Mouse (Mus musculus) limb, embryonic 13.5 days (tissue): ENCODE data around the gene Ano3. TPM values are rescaled to one million over a fixed set of nuclear protein-coding genes. Genes with fewer than 3 reads are reported as not detected.
A peak's percentile ranks its signal among the peaks of the same experiment; 100 is the strongest.
"Not testable (repeated sequence)": the region's sequence is repeated elsewhere in the genome, so short reads cannot be mapped to it uniquely, and the experiment has no call there.

Source experiments
- ATAC-seq: fragments of 200-750 bp; cut with Nextera tagmentation; 2 replicates; pipeline ENCODE4 v1.8.0; 2017; ENCODE audit warnings: low read depth, moderate number of reproducible peaks, moderate TSS enrichment; ENCODE audit not compliant: low FRiP score
- H3K27ac ChIP-seq: fragments of 300-500 bp; sonication (generic); 2 replicates; pipeline ENCODE4 v1.5.1; 2015; ENCODE audit warnings: inconsistent platforms, mild to moderate bottlenecking, moderate library complexity
- H3K27me3 ChIP-seq: fragments of 300-500 bp; sonication (generic); 2 replicates; pipeline ENCODE4 v1.6.1; 2015; ENCODE audit warnings: mild to moderate bottlenecking, inconsistent platforms
- H3K36me3 ChIP-seq: fragments of 300-500 bp; sonication (generic); 2 replicates; pipeline ENCODE4 v1.6.1; 2015; ENCODE audit warnings: inconsistent platforms, mild to moderate bottlenecking, moderate library complexity
- H3K4me1 ChIP-seq: fragments of 300-500 bp; sonication (generic); 2 replicates; pipeline ENCODE4 v1.6.1; 2015; ENCODE audit warnings: inconsistent platforms
- H3K4me2 ChIP-seq: fragments of 300-500 bp; sonication (generic); replicated peaks from 2 replicates; pipeline ENCODE4 v1.6.1; 2015; ENCODE audit warnings: inconsistent platforms, mild to moderate bottlenecking, moderate library complexity
- H3K4me3 ChIP-seq: fragments of 300-500 bp; sonication (generic); 2 replicates; pipeline ENCODE4 v1.5.1; 2015; ENCODE audit warnings: moderate library complexity, mild to moderate bottlenecking, inconsistent platforms
- H3K9ac ChIP-seq: fragments of 300-500 bp; sonication (generic); 2 replicates; pipeline ENCODE4 v1.6.1; 2015; ENCODE audit warnings: mild to moderate bottlenecking, inconsistent platforms
- H3K9me3 ChIP-seq: fragments of 300-500 bp; sonication (generic); 2 replicates; pipeline ENCODE4 v1.6.1; 2016; ENCODE audit warnings: inconsistent platforms
- WGBS: fragments of 180-500 bp; shearing (Covaris S2); methylation state at CpG from one replicate; pipeline ENCODE4 v1.1.7; 2015; 5-methylcytosine and 5-hydroxymethylcytosine counted together
- polyA plus RNA-seq: library from polyadenylated mRNA; unstranded; fragments of >200 nt; fragmentation: Nextera tagmentation; extraction: Ambion mirVana; gene quantifications from 2 replicates; pipeline ENCODE4 v1.2.1, GENCODE M21; 2015

The Ano3 gene
- polyA plus RNA-seq = 0.04 and 0.18 TPM in 2 replicates

DNA sequence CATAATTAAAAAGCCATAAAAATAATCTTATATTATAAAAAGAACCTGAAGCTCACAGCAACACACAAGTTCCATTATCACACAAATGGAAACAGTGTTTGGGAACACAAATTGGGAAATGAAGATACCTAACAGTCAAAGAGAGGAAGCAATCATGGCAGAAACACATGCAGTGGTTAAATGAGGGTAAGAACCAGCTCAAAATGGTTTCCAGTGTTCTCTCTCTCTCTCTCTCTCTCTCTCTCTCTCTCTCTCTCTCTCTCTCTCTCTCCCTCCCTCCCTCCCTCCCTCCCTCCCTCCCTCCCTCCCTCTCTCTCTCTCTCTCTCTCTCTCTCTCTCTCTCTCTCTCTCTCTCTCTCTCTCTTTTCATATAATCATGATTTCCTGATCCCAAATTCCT, at the start of gene Ano3:
TSS of gene Ano3 (minus strand) at position 101 of the 400 bp plus-strand sequence.
- H3K4me1 ChIP-seq, H3K9me3 ChIP-seq, ATAC-seq, H3K27me3 ChIP-seq, H3K36me3 ChIP-seq, H3K27ac ChIP-seq: not testable (repeated sequence)
- H3K4me3 ChIP-seq = peak within 1 kb of the TSS; percentile 33
- peak within 1 kb of the TSS; percentile 65 for H3K4me2 ChIP-seq
- H3K9ac ChIP-seq = peak within 1 kb of the TSS; percentile 50; the same call in 1 of the 2 replicates

DNA sequence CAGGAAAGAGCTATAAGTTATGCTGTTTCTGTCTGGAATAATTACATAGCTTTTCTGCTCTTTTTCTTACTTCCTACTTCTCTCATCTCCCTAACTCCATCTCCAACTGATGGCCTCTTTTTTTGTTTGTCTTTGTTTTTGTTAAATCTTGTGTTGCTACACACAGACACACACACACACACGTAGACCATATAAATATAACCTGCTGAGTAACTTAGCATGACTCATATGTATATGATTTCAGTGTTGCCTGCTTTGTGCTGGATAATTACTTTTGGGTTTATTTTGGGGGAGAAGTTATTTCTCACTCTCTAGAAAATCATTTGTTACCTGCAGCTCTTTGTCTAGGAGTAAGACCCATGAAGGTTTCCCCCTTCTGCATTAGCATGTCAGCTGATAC, 39.3 kb upstream of the Ano3 start:
- H3K27me3 ChIP-seq = no peaks in the 10 kb centered on the region
- WGBS = 92% methylated on average over 1 of the region's 1 CpGs
- H3K4me1 ChIP-seq = no peaks in the 10 kb centered on the region
- no peak overlapping the region for H3K27ac ChIP-seq
- no peak for ATAC-seq
- H3K9ac ChIP-seq = no peak overlapping the region
- H3K4me3 ChIP-seq = no peak overlapping the region
- H3K4me2 ChIP-seq = no peak overlapping the region
- no peaks in the 10 kb centered on the region for H3K36me3 ChIP-seq
- no peaks in the 10 kb centered on the region for H3K9me3 ChIP-seq

DNA sequence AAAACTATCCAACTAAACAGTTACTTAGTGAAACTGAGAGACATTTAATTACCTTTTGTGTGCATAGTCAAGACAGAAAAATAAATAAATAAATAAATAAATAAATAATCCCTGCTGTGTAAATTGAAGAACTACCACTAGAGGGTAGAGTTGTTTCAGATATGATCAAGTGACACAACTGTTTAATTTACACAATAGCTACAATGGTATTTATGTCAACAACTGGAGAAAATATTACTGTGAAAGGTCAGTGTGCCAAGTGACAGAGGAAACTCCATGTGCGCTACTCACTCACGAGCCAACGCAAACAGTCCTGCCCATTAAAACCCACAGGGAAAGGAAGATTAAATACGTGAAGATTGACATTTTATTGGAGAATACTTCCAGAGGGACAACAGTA, 38.8 kb upstream of the Ano3 start:
- Histone ChIP-seq H3K4me1 (no peaks in the 10 kb centered on the region), H3K9me3 (no peaks in the 10 kb centered on the region), H3K9ac (no peak overlapping the region), H3K4me2 (no peak overlapping the region), H3K36me3 (no peaks in the 10 kb centered on the region), H3K27ac (no peak overlapping the region), H3K27me3 (no peaks in the 10 kb centered on the region), H3K4me3 (no peak overlapping the region)
- no peak for ATAC-seq
- WGBS = 62% methylated on average over 4 of the region's 4 CpGs

DNA sequence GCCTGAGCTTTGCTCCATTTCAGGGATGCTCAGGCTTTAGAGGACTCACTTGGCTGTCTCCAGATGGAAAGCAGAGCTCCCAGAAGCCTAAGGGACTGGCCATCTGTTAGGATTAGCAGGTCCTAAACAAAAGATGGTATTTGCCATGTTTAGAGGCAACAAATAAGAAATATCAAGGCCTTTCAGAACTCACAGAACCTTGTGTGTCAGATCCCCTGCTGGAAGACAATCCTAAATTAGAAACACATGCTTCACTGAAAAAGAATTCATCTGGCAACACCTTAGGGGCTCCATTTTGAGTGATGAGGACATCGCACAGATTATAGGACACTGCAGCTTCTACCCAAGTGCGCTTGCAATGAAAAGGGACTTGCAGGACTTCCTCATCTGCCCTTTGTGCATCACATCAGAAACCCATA, 35.1 kb upstream of the Ano3 start:
- 61% methylated on average over 2 of the region's 2 CpGs for WGBS
- H3K4me2 ChIP-seq = no peak overlapping the region
- H3K36me3 ChIP-seq = no peaks in the 10 kb centered on the region
- H3K27ac ChIP-seq = no peak overlapping the region
- no peaks in the 10 kb centered on the region for H3K4me1 ChIP-seq
- H3K9ac ChIP-seq = no peak overlapping the region
- H3K27me3 ChIP-seq = no peaks in the 10 kb centered on the region
- H3K4me3 ChIP-seq = no peak overlapping the region
- ATAC-seq = no peak
- H3K9me3 ChIP-seq = no peaks in the 10 kb centered on the region

DNA sequence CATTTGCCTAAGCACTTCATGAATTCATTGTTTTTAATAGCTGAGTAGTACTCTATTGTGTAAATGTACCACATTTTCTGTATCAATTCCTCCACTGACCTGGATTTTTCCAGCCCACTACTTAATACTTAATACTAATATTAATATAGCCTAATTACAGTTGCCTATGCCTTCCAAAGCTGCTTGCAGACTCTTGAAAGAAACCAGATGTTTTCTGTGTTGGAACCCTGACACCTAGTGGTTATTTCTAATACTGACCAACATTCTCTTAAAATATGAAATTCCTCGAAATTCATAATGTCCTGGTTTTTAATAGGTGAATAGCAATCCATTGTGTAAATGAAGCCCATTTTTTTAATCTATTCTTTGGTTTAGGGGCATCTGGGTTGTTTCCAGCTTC, 31.0 kb upstream of the Ano3 start:
- H3K4me2 ChIP-seq = no peak overlapping the region
- no peak for ATAC-seq
- no peak overlapping the region for H3K4me3 ChIP-seq
- H3K4me1 ChIP-seq = no peaks in the 10 kb centered on the region
- WGBS = 29% methylated on average over 1 of the region's 1 CpGs
- no peak overlapping the region for H3K9ac ChIP-seq
- no peaks in the 10 kb centered on the region for H3K27me3 ChIP-seq
- H3K36me3 ChIP-seq = no peaks in the 10 kb centered on the region
- H3K27ac ChIP-seq = no peak overlapping the region
- H3K9me3 ChIP-seq = no peaks in the 10 kb centered on the region

DNA sequence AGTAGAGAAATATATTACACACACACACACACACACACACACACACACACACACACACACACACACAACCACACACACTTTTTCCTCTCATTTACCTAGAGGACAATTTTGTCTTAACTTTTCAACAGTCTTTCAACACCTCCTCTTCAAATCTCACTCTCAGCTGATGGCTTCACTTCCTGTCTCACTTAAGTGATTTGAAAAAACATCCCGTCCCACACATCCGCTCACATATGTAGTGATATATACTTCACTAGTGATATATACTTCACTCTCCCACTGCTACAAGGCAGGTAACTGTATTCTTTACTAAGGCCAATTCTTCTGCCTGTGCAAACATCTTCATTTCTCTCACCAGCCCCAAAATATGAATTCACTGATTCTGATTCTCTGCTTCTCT, 28.9 kb upstream of the Ano3 start:
- no peak for ATAC-seq
- 73% methylated on average over 2 of the region's 2 CpGs for WGBS

DNA sequence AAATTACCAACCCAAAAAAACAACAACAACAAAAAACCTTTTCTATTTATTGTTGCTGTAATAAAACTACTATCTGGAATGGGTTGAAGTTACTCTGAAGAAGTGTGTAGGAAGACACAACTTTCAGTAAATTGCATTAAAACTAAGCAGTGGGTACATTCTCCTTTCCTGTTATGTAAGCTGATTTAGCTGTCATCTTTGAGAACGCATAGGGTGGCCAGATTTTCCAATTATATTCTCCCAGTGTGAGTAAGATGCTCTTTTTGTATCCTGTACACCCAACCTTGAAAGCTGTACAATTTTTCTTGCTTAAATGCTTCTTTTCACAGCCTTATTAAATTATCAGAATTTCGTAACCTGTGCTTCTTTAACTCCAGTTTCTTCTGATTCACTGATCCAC, 26.1 kb upstream of the Ano3 start:
- Histone ChIP-seq H3K9ac (no peak overlapping the region), H3K4me2 (no peak overlapping the region), H3K27ac (no peak overlapping the region), H3K4me1 (no peaks in the 10 kb centered on the region), H3K27me3 (no peaks in the 10 kb centered on the region), H3K9me3 (no peaks in the 10 kb centered on the region), H3K36me3 (no peaks in the 10 kb centered on the region), H3K4me3 (no peak overlapping the region)
- 80% methylated on average over 2 of the region's 2 CpGs for WGBS
- ATAC-seq = no peak

More for the DNA sequence above, 28.9 kb upstream of the Ano3 start:
- H3K36me3 ChIP-seq = no peaks in the 10 kb centered on the region
- no peak overlapping the region for H3K27ac ChIP-seq
- H3K4me1 ChIP-seq = no peaks in the 10 kb centered on the region
- no peaks in the 10 kb centered on the region for H3K9me3 ChIP-seq
- H3K4me3 ChIP-seq = no peak overlapping the region
- H3K9ac ChIP-seq = no peak overlapping the region
- no peaks in the 10 kb centered on the region for H3K27me3 ChIP-seq
- no peak overlapping the region for H3K4me2 ChIP-seq

DNA sequence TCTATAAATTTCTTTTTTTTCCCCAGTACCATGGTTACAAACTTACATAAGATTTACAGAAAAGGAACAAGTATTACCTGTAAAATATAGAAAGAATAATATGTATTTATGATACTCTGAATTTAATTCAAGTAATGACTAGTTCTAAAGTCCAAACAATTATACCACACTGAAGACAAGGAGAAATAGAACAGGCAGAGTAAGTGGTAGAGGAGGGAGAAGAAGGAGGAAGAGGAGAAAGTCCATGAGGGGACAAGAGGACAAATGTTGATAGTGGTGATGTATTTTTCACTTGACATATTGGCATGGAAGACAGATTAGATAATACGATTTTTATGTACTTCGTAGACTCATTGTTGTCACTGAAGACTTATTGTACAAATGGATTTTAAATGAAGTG, 19.4 kb upstream of the Ano3 start:
- WGBS = 90% methylated on average over 2 of the region's 2 CpGs
- Histone ChIP-seq H3K4me3 (no peak overlapping the region), H3K4me2 (no peak overlapping the region), H3K27ac (no peak overlapping the region), H3K9ac (no peak overlapping the region), H3K27me3 (no peaks in the 10 kb centered on the region), H3K4me1 (no peaks in the 10 kb centered on the region), H3K36me3 (no peaks in the 10 kb centered on the region), H3K9me3 (no peaks in the 10 kb centered on the region)
- ATAC-seq = no peak

DNA sequence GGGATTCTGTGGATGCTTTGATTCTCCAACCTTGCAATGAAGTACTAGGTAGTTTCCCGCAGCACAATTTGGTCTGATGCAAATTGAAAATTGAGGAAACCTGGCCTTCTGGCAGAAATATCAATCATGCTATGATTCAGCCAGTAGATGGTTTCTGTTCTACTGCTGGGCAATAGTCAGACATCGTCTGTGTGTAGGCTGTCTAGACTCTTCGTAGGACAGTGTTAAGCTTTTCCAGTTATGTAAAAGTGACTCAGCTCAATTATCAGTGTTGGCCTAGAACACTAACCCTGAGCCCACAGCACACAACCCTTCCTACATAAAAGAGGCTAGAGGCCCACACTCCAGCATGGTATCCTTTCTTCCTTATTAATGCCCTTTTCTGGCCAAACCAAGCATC, 14.7 kb upstream of the Ano3 start:
- Histone ChIP-seq H3K4me3 (no peak overlapping the region), H3K36me3 (no peaks in the 10 kb centered on the region), H3K4me2 (no peak overlapping the region), H3K27me3 (no peaks in the 10 kb centered on the region), H3K4me1 (no peaks in the 10 kb centered on the region), H3K9me3 (no peaks in the 10 kb centered on the region), H3K27ac (no peak overlapping the region), H3K9ac (no peak overlapping the region)
- 89% methylated on average over 3 of the region's 3 CpGs for WGBS
- ATAC-seq = no peak

DNA sequence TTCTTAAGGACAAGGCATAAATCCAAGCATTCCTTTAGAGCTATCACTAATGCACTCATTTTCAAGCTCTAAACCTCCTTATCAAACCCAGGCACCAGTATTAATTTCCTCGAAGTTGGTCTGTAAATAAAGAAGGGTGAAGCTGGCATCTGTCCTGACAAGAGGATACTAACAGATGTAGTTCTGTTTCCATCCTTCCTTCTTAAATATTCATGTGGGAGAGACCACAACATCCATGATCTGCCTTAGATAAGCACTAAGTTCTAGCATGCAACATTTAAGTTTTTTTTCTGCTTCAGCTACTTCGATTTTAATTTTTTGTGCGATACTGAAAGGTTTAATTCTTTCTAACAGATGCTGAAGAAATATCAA, 305 bp downstream of the Ano3 start:
- Histone ChIP-seq H3K4me3 (peak overlapping the region; percentile 33), H3K27ac (no peak overlapping the region), H3K4me1 (peaks cover 10% of the 10 kb centered on the region), H3K36me3 (no peaks in the 10 kb centered on the region), H3K27me3 (no peaks in the 10 kb centered on the region), H3K4me2 (peak overlapping the region; percentile 65), H3K9ac (no peak overlapping the region), H3K9me3 (no peaks in the 10 kb centered on the region)
- no peak for ATAC-seq
- WGBS = 58% methylated on average over 3 of the region's 3 CpGs

DNA sequence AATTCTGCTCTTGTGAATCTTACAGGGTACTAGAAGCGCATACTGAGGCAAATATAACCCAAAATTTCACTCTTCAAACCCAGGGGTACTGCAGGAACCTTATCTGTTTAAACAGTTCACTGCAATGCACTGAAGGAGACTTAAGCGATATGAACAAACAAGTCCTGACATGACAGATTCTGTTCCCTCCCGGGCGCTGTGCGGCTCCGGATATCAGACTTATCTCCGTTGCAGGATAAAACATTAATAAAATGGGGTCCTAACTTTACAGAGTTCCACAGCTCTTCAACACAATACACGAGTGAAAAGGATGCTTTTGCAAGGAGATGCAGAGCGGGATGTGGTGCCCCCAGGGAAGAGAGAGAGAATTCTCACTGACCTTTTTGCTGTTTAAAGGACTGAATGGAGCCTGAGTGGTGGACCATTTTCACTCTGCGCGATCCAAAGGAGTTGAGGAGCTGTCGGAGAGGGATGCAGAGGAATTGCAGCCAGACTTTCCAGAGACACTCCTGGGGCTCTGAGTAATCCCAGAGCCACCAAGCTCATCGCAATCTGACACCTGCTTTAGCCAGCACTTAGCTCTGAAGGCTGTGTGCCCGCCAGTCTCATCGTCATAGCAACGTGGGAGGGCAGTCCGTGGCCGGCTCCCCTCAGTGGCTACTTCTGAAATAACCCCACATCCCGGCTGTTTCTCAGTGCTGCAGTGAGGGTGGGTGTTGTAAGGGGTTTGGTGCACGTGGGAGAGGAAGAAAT, 868 bp downstream of the Ano3 start:
- no peak overlapping the region for H3K27ac ChIP-seq
- H3K36me3 ChIP-seq = no peaks in the 10 kb centered on the region
- H3K4me1 ChIP-seq = peaks cover 10% of the 10 kb centered on the region
- H3K9ac ChIP-seq = peak overlapping the region; percentile 50; the same call in 1 of the 2 replicates
- 12% methylated on average over 20 of the region's 20 CpGs for WGBS
- no peaks in the 10 kb centered on the region for H3K9me3 ChIP-seq
- peak overlapping the region; percentile 65 for H3K4me2 ChIP-seq
- peak; percentile 78 for ATAC-seq
- H3K4me3 ChIP-seq = peak overlapping the region; percentile 33
- H3K27me3 ChIP-seq = no peaks in the 10 kb centered on the region

DNA sequence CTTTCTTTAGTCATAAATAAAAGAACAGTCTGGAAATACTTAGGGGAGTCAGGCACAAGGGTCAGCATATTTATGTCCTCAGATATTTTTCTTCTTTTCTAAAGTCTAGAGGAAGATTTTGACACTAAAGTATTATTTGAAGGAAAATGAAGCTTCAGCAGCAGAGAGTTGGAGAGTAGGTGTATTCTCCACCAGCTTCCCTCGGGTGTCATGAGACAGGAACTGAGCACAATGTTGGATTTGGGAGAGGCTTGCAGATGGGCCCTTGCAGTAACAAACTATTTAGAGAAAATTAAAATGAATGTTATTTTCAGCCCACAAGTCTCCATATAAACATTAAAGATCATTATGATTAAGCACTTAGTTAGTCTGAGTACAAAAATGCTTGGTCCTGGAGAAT, 5.6 kb downstream of the Ano3 start:
- Histone ChIP-seq H3K9ac (no peak overlapping the region), H3K4me3 (no peak overlapping the region), H3K4me2 (no peak overlapping the region), H3K9me3 (no peaks in the 10 kb centered on the region), H3K27me3 (no peaks in the 10 kb centered on the region), H3K27ac (no peak overlapping the region), H3K36me3 (no peaks in the 10 kb centered on the region), H3K4me1 (peaks cover 7% of the 10 kb centered on the region)
- 67% methylated on average over 1 of the region's 1 CpGs for WGBS
- ATAC-seq = no peak

DNA sequence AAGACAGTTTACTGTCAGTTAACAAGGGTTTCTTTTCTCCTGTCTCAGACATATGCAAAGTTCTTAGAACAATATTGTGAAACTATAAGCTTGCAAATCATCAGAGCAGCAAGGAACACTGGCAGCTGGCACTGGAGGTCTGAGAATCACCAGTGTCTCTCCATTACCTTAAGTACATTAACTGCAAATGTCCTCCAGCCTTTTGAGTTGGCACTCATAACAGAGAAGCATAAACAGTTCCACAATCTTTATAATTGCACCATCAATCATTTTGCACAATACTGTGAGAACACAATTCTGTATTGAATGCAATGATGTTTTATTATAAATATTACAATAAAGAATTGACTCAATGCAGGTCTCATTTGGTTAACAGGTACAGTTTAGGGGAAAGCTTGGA, 15.0 kb downstream of the Ano3 start:
- Histone ChIP-seq H3K9me3 (no peaks in the 10 kb centered on the region), H3K27ac (no peak overlapping the region), H3K4me3 (no peak overlapping the region), H3K36me3 (no peaks in the 10 kb centered on the region), H3K4me1 (no peaks in the 10 kb centered on the region), H3K9ac (no peak overlapping the region), H3K27me3 (no peaks in the 10 kb centered on the region), H3K4me2 (no peak overlapping the region)
- ATAC-seq = no peak
